12 mouse cellular contexts compared by ENCODE assay signal in genomic region chr1:178357776-178358710, GRCm38 (mm10). TPM values are rescaled to one million over a fixed set of nuclear protein-coding genes. Genes with fewer than 3 reads are reported as not detected.
A peak's percentile ranks its signal among the peaks of the same experiment; 100 is the strongest.
DNase-seq lines count a peak whose midpoint lies in the region; ATAC-seq and TF ChIP-seq lines count a peak whose summit lies in the region.
"Had no signal": no experiment of that assay in that cellular context is flagged by ENCODE, and none has a peak within 500 bp of the region (broad histone marks: within the 10 kb centered on the region; RNA-seq: fewer than 3 reads in every experiment).

No protein-coding gene starts in this region.

- no peaks in the 10 kb centered on the region for H3K36me3 ChIP-seq in E14TG2a.4 (ENCODE audit: insufficient read depth, low read length)
- H3K36me3 ChIP-seq in kidney, embryonic 14.5 days (ENCODE audit: control insufficient read depth, insufficient read depth, low read length), result no peaks in the 10 kb centered on the region
- no peaks in the 10 kb centered on the region for H3K36me3 ChIP-seq in limb, embryonic 10.5 days

- H3K9me3 ChIP-seq in E14TG2a.4 (ENCODE audit: low read length), result no peaks in the 10 kb centered on the region
- no peaks in the 10 kb centered on the region for H3K9me3 ChIP-seq in kidney, embryonic 14.5 days (ENCODE audit: control insufficient read depth, low read length)
- H3K9me3 ChIP-seq in limb, embryonic 10.5 days (replicated peaks), result no peaks in the 10 kb centered on the region

- no peak overlapping the region for H3K27ac ChIP-seq in kidney, embryonic 14.5 days (ENCODE audit: low read depth, low read length)
- no peak overlapping the region for H3K27ac ChIP-seq in limb, embryonic 10.5 days
- H3K27ac ChIP-seq: liver, embryonic 14.5 days had no signal

- DNase-seq in cerebellum, postnatal 14 days, result peak; percentile 43 to 47
- no peak for DNase-seq in cerebellum, adult 18-20 months
- peak; percentile 31 to 41 for DNase-seq in frontal cortex, postnatal 25 days (ENCODE audit: low spot score in 2 of 2)
- DNase-seq in left cerebral cortex, adult 9 months (ENCODE audit: low spot score in 2 of 2), result peak; percentile 64 to 86
- DNase-seq in urinary bladder, postnatal 14 days (ENCODE audit: low spot score), result no peak
- DNase-seq in limb, embryonic 10.5 days (ENCODE audit: low spot score), result no peak
- DNase-seq: heart, postnatal 14 days; kidney, adult 9 months had no signal

- no peak for ATAC-seq in kidney, embryonic 14.5 days (ENCODE audit: low FRiP score, low TSS enrichment)
- ATAC-seq: forebrain, embryonic 16.5 days had no signal

- peaks cover 3% of the 10 kb centered on the region; the same call in 1 of the 2 replicates for H3K27me3 ChIP-seq in E14TG2a.4 (ENCODE audit: insufficient read depth, low read length)
- no peaks in the 10 kb centered on the region for H3K27me3 ChIP-seq in kidney, embryonic 14.5 days (ENCODE audit: control insufficient read depth, insufficient read depth, low read length)
- no peaks in the 10 kb centered on the region for H3K27me3 ChIP-seq in limb, embryonic 10.5 days (ENCODE audit: low read depth, poor library complexity, severe bottlenecking)

- TF ChIP-seq CTCF in E14TG2a.4 (conservative IDR thresholded peaks at IDR 0.05; ENCODE audit: low read length), result no peak

- H3K4me2 ChIP-seq in kidney, embryonic 14.5 days (replicated peaks; ENCODE audit: low read depth, low read length), result no peak overlapping the region

- peaks cover 86% of the 10 kb centered on the region for H3K4me1 ChIP-seq in E14TG2a.4 (replicated peaks; ENCODE audit: low read depth, low read length)
- H3K4me1 ChIP-seq in kidney, embryonic 14.5 days (ENCODE audit: control insufficient read depth, insufficient read depth, low read length), result no peaks in the 10 kb centered on the region
- no peaks in the 10 kb centered on the region for H3K4me1 ChIP-seq in limb, embryonic 10.5 days

- peak overlapping the region; percentile 56 for H3K4me3 ChIP-seq in E14TG2a.4 (replicated peaks; ENCODE audit: low read length)
- H3K4me3 ChIP-seq in kidney, embryonic 14.5 days (ENCODE audit: low read length), result no peak overlapping the region
- no peak overlapping the region for H3K4me3 ChIP-seq in limb, embryonic 10.5 days

- WGBS in kidney, embryonic 14.5 days, result 55% methylated on average over 12 of the region's 12 CpGs
- 82% methylated on average over 12 of the region's 12 CpGs for WGBS in limb, embryonic 10.5 days

- H3K9ac ChIP-seq in kidney, embryonic 14.5 days (ENCODE audit: low read depth, low read length), result no peak overlapping the region
- H3K9ac ChIP-seq: liver, embryonic 14.5 days had no signal

RNA-seq across cellular contexts. Expression of gene Hnrnpu, which starts 20.4 kb away (rescaled TPM):
- polyA plus RNA-seq in kidney, embryonic 14.5 days (2014; fragmentation: Nextera tagmentation; extraction: Ambion mirVana), result 432 and 617 TPM in 2 replicates
- polyA plus RNA-seq in limb, embryonic 10.5 days (2016; fragmentation: Nextera tagmentation; extraction: Ambion mirVana), result 608 TPM in 2 replicates

RNA-seq across cellular contexts. Expression of gene Cox20, which starts 39.1 kb away (rescaled TPM):
- polyA plus RNA-seq in kidney, embryonic 14.5 days (2014; fragmentation: Nextera tagmentation; extraction: Ambion mirVana), result 121 and 168 TPM in 2 replicates
- 75.7 and 88.5 TPM in 2 replicates for polyA plus RNA-seq in limb, embryonic 10.5 days (2016; fragmentation: Nextera tagmentation; extraction: Ambion mirVana)

RNA-seq across cellular contexts. Expression of gene Efcab2, which starts 47.8 kb away (rescaled TPM):
- polyA plus RNA-seq in kidney, embryonic 14.5 days (2014; fragmentation: Nextera tagmentation; extraction: Ambion mirVana), result 6.0 and 8.0 TPM in 2 replicates
- 4.0 and 4.6 TPM in 2 replicates for polyA plus RNA-seq in limb, embryonic 10.5 days (2016; fragmentation: Nextera tagmentation; extraction: Ambion mirVana)

Comparison
In these comparisons a context has a peak if more than half of its experiments do, and no peak if none do; other contexts are left out.
1. DNase-seq: peak in cerebellum, postnatal 14 days (2 of 2), frontal cortex, postnatal 25 days (2 of 2) and left cerebral cortex, adult 9 months (2 of 2); none in cerebellum, adult 18-20 months (0 of 2), urinary bladder, postnatal 14 days (single experiment) and limb, embryonic 10.5 days (single experiment).